ENCODE assay signal across 9 mouse cellular contexts in the genomic region with DNA sequence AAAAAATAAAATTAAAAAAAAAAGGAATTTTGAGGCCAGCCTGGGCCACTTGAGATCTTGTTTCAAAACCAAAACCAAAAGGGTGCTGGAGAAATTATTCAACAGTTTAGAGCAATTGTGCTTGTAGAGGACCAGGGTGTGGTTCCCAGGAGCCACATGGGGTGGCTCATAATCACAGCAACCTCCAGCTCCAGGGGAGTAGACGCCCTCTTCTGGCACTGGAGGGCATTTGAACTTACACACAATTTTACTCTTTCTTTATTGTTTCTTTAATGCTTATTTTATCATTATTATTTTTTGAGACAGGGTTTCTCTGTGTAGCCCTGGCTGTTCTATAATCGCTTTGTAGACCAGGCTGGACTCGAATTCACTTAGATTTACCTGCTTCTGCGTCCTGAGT. TPM values are rescaled to one million over a fixed set of nuclear protein-coding genes. Genes with fewer than 3 reads are reported as not detected.
DNase-seq lines count a peak whose midpoint lies in the region; ATAC-seq and TF ChIP-seq lines count a peak whose summit lies in the region.
"Had no signal": no experiment of that assay in that cellular context is flagged by ENCODE, and none has a peak within 500 bp of the region (broad histone marks: within the 10 kb centered on the region; RNA-seq: fewer than 3 reads in every experiment).

No protein-coding gene starts in this region.

- H3K9ac ChIP-seq in forebrain, embryonic 12.5 days = no peak overlapping the region
- H3K9ac ChIP-seq in forebrain, embryonic 14.5 days (ENCODE audit: low read length) = no peak overlapping the region
- no peak overlapping the region for H3K9ac ChIP-seq in lung, postnatal 0 days (replicated peaks; ENCODE audit: low read depth)
- H3K9ac ChIP-seq in embryonic facial prominence, embryonic 14.5 days (ENCODE audit: low read depth, low read length) = no peak overlapping the region
- H3K9ac ChIP-seq in neural tube, embryonic 15.5 days (replicated peaks) = no peak overlapping the region
- H3K9ac ChIP-seq: stomach, embryonic 15.5 days had no signal

- peak; percentile 25; the same call in 1 of the 2 replicates for TF ChIP-seq CTCF in lung, postnatal 0 days (IDR thresholded peaks at IDR 0.05)

- no peak for ATAC-seq in forebrain, embryonic 12.5 days (ENCODE audit: low FRiP score)
- no peak for ATAC-seq in forebrain, embryonic 14.5 days
- no peak for ATAC-seq in lung, postnatal 0 days
- ATAC-seq in embryonic facial prominence, embryonic 14.5 days (ENCODE audit: low read depth) = no peak
- no peak for ATAC-seq in neural tube, embryonic 15.5 days (ENCODE audit: low FRiP score)

- H3K4me3 ChIP-seq in forebrain, embryonic 12.5 days (replicated peaks) = no peak overlapping the region
- H3K4me3 ChIP-seq in forebrain, embryonic 14.5 days (ENCODE audit: low read depth, low read length) = no peak overlapping the region
- no peak overlapping the region for H3K4me3 ChIP-seq in lung, postnatal 0 days (ENCODE audit: low read depth, low read length)
- no peak overlapping the region for H3K4me3 ChIP-seq in embryonic facial prominence, embryonic 14.5 days (ENCODE audit: low read depth, low read length)
- 0 out of 2 replicates have a peak overlapping the region, but pooled peaks have one; percentile 90 for H3K4me3 ChIP-seq in neural tube, embryonic 15.5 days (replicated peaks)

- DNase-seq in forebrain, embryonic 14.5 days (ENCODE audit: low spot score) = no peak
- DNase-seq in lung, postnatal 0 days (ENCODE audit: low spot score) = peak; percentile 45
- DNase-seq in lung, postnatal 25 days (ENCODE audit: low spot score) = no peak
- DNase-seq in embryonic facial prominence, embryonic 14.5 days (ENCODE audit: low spot score) = no peak
- DNase-seq in spleen, postnatal 14 days (ENCODE audit: low spot score in 2 of 2) = no peak
- no peak for DNase-seq in layer of hippocampus, postnatal 10 days (ENCODE audit: low spot score in 2 of 2)

- no peaks in the 10 kb centered on the region for H3K27me3 ChIP-seq in forebrain, embryonic 12.5 days
- H3K27me3 ChIP-seq in forebrain, embryonic 14.5 days (replicated peaks; ENCODE audit: control insufficient read depth, insufficient read depth, low read length) = no peaks in the 10 kb centered on the region
- no peaks in the 10 kb centered on the region for H3K27me3 ChIP-seq in lung, postnatal 0 days (replicated peaks; ENCODE audit: insufficient read depth, low read length)
- H3K27me3 ChIP-seq in embryonic facial prominence, embryonic 14.5 days (replicated peaks; ENCODE audit: control insufficient read depth, insufficient read depth, low read length) = no peaks in the 10 kb centered on the region
- no peaks in the 10 kb centered on the region for H3K27me3 ChIP-seq in neural tube, embryonic 15.5 days (replicated peaks)
- H3K27me3 ChIP-seq: stomach, embryonic 15.5 days had no signal

- H3K9me3 ChIP-seq in forebrain, embryonic 12.5 days = no peaks in the 10 kb centered on the region
- H3K9me3 ChIP-seq in forebrain, embryonic 14.5 days (replicated peaks; ENCODE audit: control insufficient read depth, low read length) = no peaks in the 10 kb centered on the region; the same call in 1 of the 2 replicates
- no peaks in the 10 kb centered on the region for H3K9me3 ChIP-seq in lung, postnatal 0 days (ENCODE audit: low read length)
- H3K9me3 ChIP-seq in embryonic facial prominence, embryonic 14.5 days (ENCODE audit: control insufficient read depth, low read length) = no peaks in the 10 kb centered on the region
- no peaks in the 10 kb centered on the region for H3K9me3 ChIP-seq in neural tube, embryonic 15.5 days (replicated peaks)
- H3K9me3 ChIP-seq: stomach, embryonic 15.5 days had no signal

- no peak overlapping the region for H3K27ac ChIP-seq in forebrain, embryonic 12.5 days
- no peak overlapping the region for H3K27ac ChIP-seq in forebrain, embryonic 14.5 days (ENCODE audit: low read depth, low read length)
- H3K27ac ChIP-seq in lung, postnatal 0 days (ENCODE audit: low read length) = no peak overlapping the region
- H3K27ac ChIP-seq in embryonic facial prominence, embryonic 14.5 days (replicated peaks; ENCODE audit: low read depth, low read length) = no peak overlapping the region
- H3K27ac ChIP-seq in neural tube, embryonic 15.5 days (replicated peaks) = peak overlapping the region; percentile 93; the same call in 1 of the 2 replicates
- H3K27ac ChIP-seq: stomach, embryonic 15.5 days had no signal

- 39% methylated on average over 4 of the region's 4 CpGs for WGBS in forebrain, embryonic 12.5 days
- 29% methylated on average over 4 of the region's 4 CpGs for WGBS in forebrain, embryonic 14.5 days
- WGBS in lung, postnatal 0 days = 26% methylated on average over 4 of the region's 4 CpGs
- 34% methylated on average over 4 of the region's 4 CpGs for WGBS in embryonic facial prominence, embryonic 14.5 days
- WGBS in neural tube, embryonic 15.5 days = 32% methylated on average over 4 of the region's 4 CpGs

- H3K4me1 ChIP-seq in forebrain, embryonic 12.5 days = peaks cover 21% of the 10 kb centered on the region; the same call in 1 of the 2 replicates
- peaks cover 2% of the 10 kb centered on the region; the same call in 1 of the 2 replicates for H3K4me1 ChIP-seq in forebrain, embryonic 14.5 days (ENCODE audit: control insufficient read depth, insufficient read depth, low read length)
- H3K4me1 ChIP-seq in lung, postnatal 0 days (ENCODE audit: insufficient read depth, low read depth, low read length) = no peaks in the 10 kb centered on the region
- H3K4me1 ChIP-seq in embryonic facial prominence, embryonic 14.5 days (ENCODE audit: control insufficient read depth, insufficient read depth, low read length) = peaks cover 3% of the 10 kb centered on the region; the same call in 1 of the 2 replicates
- peaks cover 30% of the 10 kb centered on the region for H3K4me1 ChIP-seq in neural tube, embryonic 15.5 days

- no peaks in the 10 kb centered on the region for H3K36me3 ChIP-seq in forebrain, embryonic 12.5 days (replicated peaks)
- no peaks in the 10 kb centered on the region for H3K36me3 ChIP-seq in forebrain, embryonic 14.5 days (ENCODE audit: control insufficient read depth, insufficient read depth, low read length)
- 0 out of 2 replicates have a peak, but pooled peaks cover 2% of the 10 kb centered on the region for H3K36me3 ChIP-seq in lung, postnatal 0 days (ENCODE audit: insufficient read depth, low read length)
- H3K36me3 ChIP-seq in embryonic facial prominence, embryonic 14.5 days (ENCODE audit: control insufficient read depth, insufficient read depth, low read length) = peaks cover 18% of the 10 kb centered on the region; the same call in 1 of the 2 replicates
- no peaks in the 10 kb centered on the region for H3K36me3 ChIP-seq in neural tube, embryonic 15.5 days
- H3K36me3 ChIP-seq: stomach, embryonic 15.5 days had no signal

- H3K4me2 ChIP-seq in forebrain, embryonic 12.5 days = peak overlapping the region; percentile 57
- no peak overlapping the region for H3K4me2 ChIP-seq in forebrain, embryonic 14.5 days (ENCODE audit: low read length)
- no peak overlapping the region for H3K4me2 ChIP-seq in lung, postnatal 0 days (replicated peaks; ENCODE audit: low read depth, low read length)
- peak overlapping the region; percentile 86; the same call in 1 of the 2 replicates for H3K4me2 ChIP-seq in embryonic facial prominence, embryonic 14.5 days (ENCODE audit: low read depth, low read length)
- peak overlapping the region; percentile 62 for H3K4me2 ChIP-seq in neural tube, embryonic 15.5 days

- TF ChIP-seq EP300 in lung, postnatal 0 days (IDR thresholded peaks at IDR 0.05) = no peak

RNA-seq across cellular contexts. Expression of gene 9530068E07Rik, which starts 0.9 kb away (rescaled TPM):
- 147 and 148 TPM in 2 replicates for polyA plus RNA-seq in forebrain, embryonic 12.5 days (2016; fragmentation: Nextera tagmentation; extraction: Ambion mirVana)
- polyA plus RNA-seq in forebrain, embryonic 14.5 days (2014; fragmentation: Nextera tagmentation; extraction: Ambion mirVana) = 124 and 125 TPM in 2 replicates
- 151 and 155 TPM in 2 replicates for polyA plus RNA-seq in lung, postnatal 0 days (2015; fragmentation: Nextera tagmentation; extraction: Ambion mirVana)
- 199 and 218 TPM in 2 replicates for polyA plus RNA-seq in embryonic facial prominence, embryonic 14.5 days (2014; fragmentation: Nextera tagmentation; extraction: Ambion mirVana)
- 122 and 133 TPM in 2 replicates for polyA plus RNA-seq in neural tube, embryonic 15.5 days (2015; fragmentation: Nextera tagmentation; extraction: Ambion mirVana)
- 10 to 100 TPM; 78.7 to 81.4 TPM for total RNA-seq in layer of hippocampus, postnatal 10 days (2021)

RNA-seq across cellular contexts. Expression of gene Vdac1, which starts 34.7 kb away (rescaled TPM):
- polyA plus RNA-seq in forebrain, embryonic 12.5 days (2016; fragmentation: Nextera tagmentation; extraction: Ambion mirVana) = 206 and 214 TPM in 2 replicates
- 250 and 280 TPM in 2 replicates for polyA plus RNA-seq in forebrain, embryonic 14.5 days (2014; fragmentation: Nextera tagmentation; extraction: Ambion mirVana)
- 127 and 140 TPM in 2 replicates for polyA plus RNA-seq in lung, postnatal 0 days (2015; fragmentation: Nextera tagmentation; extraction: Ambion mirVana)
- 239 and 240 TPM in 2 replicates for polyA plus RNA-seq in embryonic facial prominence, embryonic 14.5 days (2014; fragmentation: Nextera tagmentation; extraction: Ambion mirVana)
- 362 and 402 TPM in 2 replicates for polyA plus RNA-seq in neural tube, embryonic 15.5 days (2015; fragmentation: Nextera tagmentation; extraction: Ambion mirVana)
- 100 to 1,000 TPM; 546 to 556 TPM for total RNA-seq in layer of hippocampus, postnatal 10 days (2021)

Comparison
In these comparisons a context has a peak if more than half of its experiments do, and no peak if none do; other contexts are left out.
1. H3K4me2 ChIP-seq: peak in forebrain, embryonic 12.5 days (single experiment), embryonic facial prominence, embryonic 14.5 days (single experiment) and neural tube, embryonic 15.5 days (single experiment); none in forebrain, embryonic 14.5 days (single experiment) and lung, postnatal 0 days (single experiment).